Mouse (Mus musculus): Measurements from ENCODE around the gene Elp1.

Gene Elp1

GRCm38 (mm10) chr4:56801907-56802668 lies at the start of gene Elp1, which contains the start of gene Fam206a:
Gene Elp1, minus strand, starts transcription at chr4:56802331.
Gene Fam206a, plus strand, starts transcription at chr4:56802345.
- DNase-seq (ENCODE audit: low read depth, low spot score), result peak; percentile 94

- peak; percentile 59 for DNase-seq (ENCODE audit: low read depth, low spot score)
Measured at GRCm38 (mm10) chr4:56850724-56851123, 48.6 kb upstream of the Elp1 start.

- no peak for DNase-seq (ENCODE audit: low read depth, low spot score)
Measured at GRCm38 (mm10) chr4:56848044-56848443, 45.9 kb upstream of the Elp1 start.

GRCm38 (mm10) chr4:56847400-56847799 lies 45.3 kb upstream of the Elp1 start:
- DNase-seq (ENCODE audit: low read depth, low spot score), result no peak

GRCm38 (mm10) chr4:56845896-56846533 lies 43.9 kb upstream of the Elp1 start:
- peak; percentile 24 for DNase-seq (ENCODE audit: low read depth, low spot score)

- DNase-seq (ENCODE audit: low read depth, low spot score), result no peak
Measured at GRCm38 (mm10) chr4:56844911-56845310, 42.8 kb upstream of the Elp1 start.

GRCm38 (mm10) chr4:56843963-56844362 lies 41.8 kb upstream of the Elp1 start:
- DNase-seq (ENCODE audit: low read depth, low spot score), result no peak

- no peak for DNase-seq (ENCODE audit: low read depth, low spot score)
Measured at GRCm38 (mm10) chr4:56842501-56842900, 40.4 kb upstream of the Elp1 start.

GRCm38 (mm10) chr4:56840297-56840696 lies 38.2 kb upstream of the Elp1 start:
- no peak for DNase-seq (ENCODE audit: low read depth, low spot score)

- DNase-seq (ENCODE audit: low read depth, low spot score), result peak; percentile 31
Measured at GRCm38 (mm10) chr4:56837661-56838060, 35.5 kb upstream of the Elp1 start.

- no peak for DNase-seq (ENCODE audit: low read depth, low spot score)
Measured at GRCm38 (mm10) chr4:56831998-56832397, 29.9 kb upstream of the Elp1 start.

GRCm38 (mm10) chr4:56831013-56831609 lies 29.0 kb upstream of the Elp1 start:
- DNase-seq (ENCODE audit: low read depth, low spot score), result no peak

- DNase-seq (ENCODE audit: low read depth, low spot score), result peak; percentile 44
Measured at GRCm38 (mm10) chr4:56829511-56829921, 27.4 kb upstream of the Elp1 start.

GRCm38 (mm10) chr4:56828932-56829331 lies 26.8 kb upstream of the Elp1 start:
- DNase-seq (ENCODE audit: low read depth, low spot score), result no peak

GRCm38 (mm10) chr4:56824231-56824630 lies 22.1 kb upstream of the Elp1 start:
- DNase-seq (ENCODE audit: low read depth, low spot score), result no peak

- peak; percentile 67 for DNase-seq (ENCODE audit: low read depth, low spot score)
Measured at GRCm38 (mm10) chr4:56820017-56820550, 18.0 kb upstream of the Elp1 start.

GRCm38 (mm10) chr4:56815131-56815530 lies 13.0 kb upstream of the Elp1 start:
- no peak for DNase-seq (ENCODE audit: low read depth, low spot score)

- DNase-seq (ENCODE audit: low read depth, low spot score), result no peak
Measured at GRCm38 (mm10) chr4:56812096-56812495, 10.0 kb upstream of the Elp1 start.

GRCm38 (mm10) chr4:56811642-56812041 lies 9.5 kb upstream of the Elp1 start:
- no peak for DNase-seq (ENCODE audit: low read depth, low spot score)

- DNase-seq (ENCODE audit: low read depth, low spot score), result no peak
Measured at GRCm38 (mm10) chr4:56809050-56809449, 6.9 kb upstream of the Elp1 start.

- no peak for DNase-seq (ENCODE audit: low read depth, low spot score)
Measured at GRCm38 (mm10) chr4:56802669-56803150, 579 bp upstream of the Elp1 start.

- DNase-seq (ENCODE audit: low read depth, low spot score), result peak; percentile 52
Measured at GRCm38 (mm10) chr4:56791373-56791772, 10.8 kb downstream of the Elp1 start.

Measured in brain, adult 2 months (tissue).